Mouse (Mus musculus): Measurements from ENCODE around the gene Dock11.

Gene Dock11

GRCm38 (mm10) chrX:35888087-35888895 lies at the start of gene Dock11:
Dock11 (plus strand) TSS chrX:35888832.
- no peak for DNase-seq (ENCODE audit: low spot score)

- DNase-seq (ENCODE audit: low spot score) = no peak
Measured at GRCm38 (mm10) chrX:35879703-35880102, 8.9 kb upstream of the Dock11 start.

- DNase-seq (ENCODE audit: low spot score) = no peak
Measured at GRCm38 (mm10) chrX:35888945-35889799, 540 bp downstream of the Dock11 start.

- no peak for DNase-seq (ENCODE audit: low spot score)
Measured at GRCm38 (mm10) chrX:35889800-35890106, 1.1 kb downstream of the Dock11 start.

GRCm38 (mm10) chrX:35891534-35892125 lies 3.0 kb downstream of the Dock11 start:
- no peak for DNase-seq (ENCODE audit: low spot score)

- DNase-seq (ENCODE audit: low spot score) = no peak
Measured at GRCm38 (mm10) chrX:35892377-35892776, 3.7 kb downstream of the Dock11 start.

GRCm38 (mm10) chrX:35897648-35898500 lies 9.2 kb downstream of the Dock11 start:
- DNase-seq (ENCODE audit: low spot score) = no peak

GRCm38 (mm10) chrX:35898501-35898766 lies 9.8 kb downstream of the Dock11 start:
- no peak for DNase-seq (ENCODE audit: low spot score)

GRCm38 (mm10) chrX:35904352-35904751 lies 15.7 kb downstream of the Dock11 start:
- DNase-seq (ENCODE audit: low spot score) = no peak

- DNase-seq (ENCODE audit: low spot score) = no peak
Measured at GRCm38 (mm10) chrX:35906696-35907330, 18.2 kb downstream of the Dock11 start.

GRCm38 (mm10) chrX:35919558-35919957 lies 30.9 kb downstream of the Dock11 start:
- no peak for DNase-seq (ENCODE audit: low spot score)

GRCm38 (mm10) chrX:35920096-35920607 lies 31.5 kb downstream of the Dock11 start:
- DNase-seq (ENCODE audit: low spot score) = no peak

- DNase-seq (ENCODE audit: low spot score) = no peak
Measured at GRCm38 (mm10) chrX:35921922-35922321, 33.3 kb downstream of the Dock11 start.

GRCm38 (mm10) chrX:35924705-35925264 lies 36.2 kb downstream of the Dock11 start:
- DNase-seq (ENCODE audit: low spot score) = no peak

GRCm38 (mm10) chrX:35930094-35930933 lies 41.7 kb downstream of the Dock11 start:
- DNase-seq (ENCODE audit: low spot score) = no peak

GRCm38 (mm10) chrX:35930934-35931406 lies 42.3 kb downstream of the Dock11 start:
- DNase-seq (ENCODE audit: low spot score) = no peak

- DNase-seq (ENCODE audit: low spot score) = no peak
Measured at GRCm38 (mm10) chrX:35931945-35932344, 43.3 kb downstream of the Dock11 start.

- no peak for DNase-seq (ENCODE audit: low spot score)
Measured at GRCm38 (mm10) chrX:35932952-35933351, 44.3 kb downstream of the Dock11 start.

- DNase-seq (ENCODE audit: low spot score) = no peak
Measured at GRCm38 (mm10) chrX:35938112-35938511, 49.5 kb downstream of the Dock11 start.

- DNase-seq (ENCODE audit: low spot score) = no peak
Measured at GRCm38 (mm10) chrX:35946394-35946793, 57.8 kb downstream of the Dock11 start.

Data from layer of hippocampus, adult 9-10 months (tissue).